Mouse (Mus musculus) MEL (cell line): Measurements from ENCODE around the gene Tnni2. TPM values are rescaled to one million over a fixed set of nuclear protein-coding genes. Genes with fewer than 3 reads are reported as not detected.

Experiments used
- DNase-seq: peaks from one replicate; pipeline ENCODE4 v3.0.0; 2011; ENCODE audit warnings: low read depth, low spot score
- H3K27ac ChIP-seq: 2 replicates; pipeline ENCODE4 v1.5.1; 2012; ENCODE audit warnings: low read depth, mild to moderate bottlenecking, control low read depth, low read length, moderate library complexity; ENCODE audit not compliant: control insufficient read depth
- H3K27me3 ChIP-seq, 2 experiments: fragments of 150-350 bp in 1 of 2; sonication (generic) in 1 of 2; 2 replicates each; pipeline ENCODE4 v1.6.1; 2012; ENCODE audit warnings: low read length in 2 of 2, mild to moderate bottlenecking in 2 of 2, improper control_type of control experiment in 1 of 2, moderate library complexity in 1 of 2; ENCODE audit not compliant: insufficient read depth in 2 of 2, control insufficient read depth in 1 of 2
- H3K36me3 ChIP-seq, 2 experiments: 2 replicates each; pipeline ENCODE4 v1.6.1; 2012 to 2014; ENCODE audit warnings: low read length in 2 of 2, improper control_type of control experiment in 1 of 2, inconsistent platforms in 1 of 2, mild to moderate bottlenecking in 1 of 2; ENCODE audit not compliant: insufficient read depth in 2 of 2, control insufficient read depth in 1 of 2
- H3K4me1 ChIP-seq, 2 experiments: fragments of 150-350 bp in 1 of 2; sonication (generic) in 1 of 2; 2 replicates each; pipeline ENCODE4 v1.6.1; 2012; ENCODE audit warnings: low read length in 2 of 2, improper control_type of control experiment in 1 of 2, mild to moderate bottlenecking in 1 of 2; ENCODE audit not compliant: insufficient read depth in 2 of 2, control insufficient read depth in 1 of 2
- H3K4me3 ChIP-seq, 2 experiments: fragments of 150-350 bp in 1 of 2; sonication (generic) in 1 of 2; 2 replicates each; pipeline ENCODE4 v1.5.1; 2012; ENCODE audit warnings: low read depth in 2 of 2, low read length in 2 of 2, mild to moderate bottlenecking in 2 of 2, moderate library complexity in 2 of 2, control low read depth in 1 of 2, improper control_type of control experiment in 1 of 2; ENCODE audit not compliant: control insufficient read depth in 1 of 2, insufficient read depth in 1 of 2
- H3K79me2 ChIP-seq: 2 replicates; pipeline ENCODE4 v1.6.1; 2012; ENCODE audit warnings: mild to moderate bottlenecking, low read length, moderate library complexity; ENCODE audit not compliant: control insufficient read depth, poor library complexity, insufficient read depth
- H3K9ac ChIP-seq: 2 replicates; pipeline ENCODE4 v1.6.1; 2012; ENCODE audit warnings: low read depth, mild to moderate bottlenecking, control low read depth, low read length, moderate library complexity; ENCODE audit not compliant: control insufficient read depth, poor library complexity, severe bottlenecking
- H3K9me3 ChIP-seq: fragments of 150-350 bp; sonication (generic); replicated peaks from 2 replicates; pipeline ENCODE4 v1.6.1; 2012; ENCODE audit warnings: mild to moderate bottlenecking, low read length, improper control_type of control experiment, moderate library complexity; ENCODE audit not compliant: insufficient read depth
- CHD1 ChIP-seq: IDR thresholded peaks from 2 replicates; pipeline ENCODE4 v1.6.1; 2012; ENCODE audit warnings: low read depth, mild to moderate bottlenecking, inconsistent platforms, low read length, improper control_type of control experiment
- ELF1 ChIP-seq: IDR thresholded peaks from 2 replicates; pipeline ENCODE4 v1.6.1; 2014; ENCODE audit warnings: low read depth, mild to moderate bottlenecking, inconsistent platforms, low read length, improper control_type of control experiment, moderate library complexity
- ETS1 ChIP-seq: IDR thresholded peaks from 2 replicates; pipeline ENCODE4 v1.6.1; 2012; ENCODE audit warnings: low read depth, mild to moderate bottlenecking, inconsistent platforms, low read length, improper control_type of control experiment, moderate library complexity
- GATA1 ChIP-seq: IDR thresholded peaks from 2 replicates; pipeline ENCODE4 v1.6.1; 2011; ENCODE audit warnings: low read depth, low read length, improper control_type of control experiment
- HCFC1 ChIP-seq: IDR thresholded peaks from 2 replicates; pipeline ENCODE4 v1.6.1; 2012; ENCODE audit warnings: low read depth, mild to moderate bottlenecking, inconsistent platforms, low read length, improper control_type of control experiment, moderate library complexity
- MAFK ChIP-seq: IDR thresholded peaks from 2 replicates; pipeline ENCODE4 v1.6.1; 2011; ENCODE audit warnings: low read depth, mild to moderate bottlenecking, low read length, improper control_type of control experiment, borderline replicate concordance
- MAX ChIP-seq: IDR thresholded peaks from 2 replicates; pipeline ENCODE4 v1.6.1; 2011; ENCODE audit warnings: low read length, improper control_type of control experiment
- MAZ ChIP-seq: IDR thresholded peaks from 2 replicates; pipeline ENCODE4 v1.6.1; 2012; ENCODE audit warnings: low read depth, mild to moderate bottlenecking, inconsistent platforms, low read length, improper control_type of control experiment
- MEF2A ChIP-seq: IDR thresholded peaks from 2 replicates; pipeline ENCODE4 v1.6.1; 2014; ENCODE audit warnings: low read depth, mild to moderate bottlenecking, inconsistent platforms, low read length, improper control_type of control experiment; ENCODE audit not compliant: poor library complexity, insufficient replicate concordance, severe bottlenecking; ENCODE audit errors: extremely low read depth
- MYB ChIP-seq: IDR thresholded peaks from 2 replicates; pipeline ENCODE4 v1.6.1; 2011; ENCODE audit warnings: mild to moderate bottlenecking, low read depth, low read length, improper control_type of control experiment
- MYC ChIP-seq: IDR thresholded peaks from 2 replicates; pipeline ENCODE4 v1.6.1; 2011; ENCODE audit warnings: low read depth, mild to moderate bottlenecking, low read length, improper control_type of control experiment, moderate library complexity
- NELFE ChIP-seq: IDR thresholded peaks from 2 replicates; pipeline ENCODE4 v1.6.1; 2011; ENCODE audit warnings: low read depth, low read length, improper control_type of control experiment
- NRF1 ChIP-seq: IDR thresholded peaks from 2 replicates; pipeline ENCODE4 v1.6.1; 2014; ENCODE audit warnings: low read depth, mild to moderate bottlenecking, inconsistent platforms, low read length, improper control_type of control experiment, moderate library complexity; ENCODE audit not compliant: poor library complexity, insufficient read depth, severe bottlenecking
- RAD21 ChIP-seq: IDR thresholded peaks from 2 replicates; pipeline ENCODE4 v1.6.1; 2011; ENCODE audit warnings: mild to moderate bottlenecking, low read depth, low read length, improper control_type of control experiment
- RCOR1 ChIP-seq: IDR thresholded peaks from 2 replicates; pipeline ENCODE4 v1.6.1; 2012; ENCODE audit warnings: low read depth, mild to moderate bottlenecking, inconsistent platforms, low read length, improper control_type of control experiment
- SIN3A ChIP-seq: IDR thresholded peaks from 2 replicates; pipeline ENCODE4 v1.6.1; 2012; ENCODE audit warnings: low read length, improper control_type of control experiment, inconsistent platforms
- TAL1 ChIP-seq: IDR thresholded peaks from 2 replicates; pipeline ENCODE4 v1.6.1; 2012; ENCODE audit warnings: mild to moderate bottlenecking, inconsistent platforms, low read length, moderate library complexity, mixed read lengths
- ZC3H11A ChIP-seq: IDR thresholded peaks from 2 replicates; pipeline ENCODE4 v1.6.1; 2012; ENCODE audit warnings: low read depth, mild to moderate bottlenecking, inconsistent platforms, low read length, improper control_type of control experiment
- ZKSCAN1 ChIP-seq: IDR thresholded peaks from 2 replicates; pipeline ENCODE4 v1.6.1; 2012; ENCODE audit warnings: low read depth, mild to moderate bottlenecking, inconsistent platforms, low read length, improper control_type of control experiment, moderate library complexity
- ZNF384 ChIP-seq: IDR thresholded peaks from 2 replicates; pipeline ENCODE4 v1.6.1; 2012; ENCODE audit warnings: low read depth, mild to moderate bottlenecking, inconsistent platforms, low read length, improper control_type of control experiment
- polyA plus RNA-seq, 2 experiments: library from polyadenylated mRNA; stranded (reverse) in 1 of 2; unstranded in 1 of 2; fragments of >175 nt in 1 of 2; fragments of >200 nt in 1 of 2; gene quantifications; 2 replicates each; pipeline versions ENCODE4 v1.2.1 to v1.2.4; 2012; ENCODE audit warnings: low replicate concordance in 2 of 2, low read depth in 1 of 2; ENCODE audit not compliant: insufficient read length in 2 of 2, insufficient read depth in 1 of 2, missing spikeins in 1 of 2
- total RNA-seq: library from RNA; depleted of rRNA; stranded (reverse); fragments of 300-350 nt; gene quantifications from 2 replicates; pipeline ENCODE4 v1.2.3, GENCODE M21; 2012

Gene Tnni2
- total and polyA plus RNA-seq, 3 experiments, result 0.84 TPM; not detected in 2

DNA sequence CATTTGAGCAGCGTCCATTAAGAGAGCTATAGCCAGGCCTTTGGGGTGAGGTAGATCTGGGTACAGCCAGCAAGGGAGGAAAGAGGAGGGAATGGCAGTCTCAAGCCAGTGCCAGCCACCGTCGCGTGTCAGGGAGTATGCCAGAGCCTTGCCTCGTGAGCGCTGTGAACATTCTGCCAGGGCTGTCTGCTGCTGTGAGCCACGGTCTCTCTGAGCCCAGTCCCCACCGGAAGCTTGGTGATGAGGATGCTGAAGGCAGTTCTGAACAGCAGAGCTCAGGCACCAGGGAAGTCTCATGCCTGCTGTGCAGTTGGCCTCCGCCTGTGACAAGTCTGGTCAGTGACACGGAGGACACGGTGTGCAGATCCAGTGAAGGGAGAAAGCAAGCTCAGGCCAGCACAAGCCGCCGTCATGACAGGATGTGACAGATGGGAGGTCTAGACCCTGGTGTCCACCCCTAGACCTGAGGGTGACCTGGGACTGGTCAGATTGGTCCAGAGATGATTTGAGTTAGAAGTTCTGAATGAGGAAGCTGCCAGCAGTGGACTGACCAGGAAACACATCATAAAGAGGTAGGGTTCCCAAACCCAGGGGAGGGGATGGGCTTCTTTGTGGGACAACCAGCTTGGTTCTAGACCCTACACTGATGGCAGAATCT lies 35.3 kb downstream of the Tnni2 start:
- no peaks in the 10 kb centered on the region for H3K36me3 ChIP-seq
- no peak overlapping the region for H3K4me3 ChIP-seq
- TF ChIP-seq ETS1 (no peak), MYC (no peak), SIN3A (no peak), ZKSCAN1 (no peak)
- H3K27ac ChIP-seq, result no peak overlapping the region
- no peaks in the 10 kb centered on the region; a peak in 4 of 4 replicates for H3K27me3 ChIP-seq
- no peaks in the 10 kb centered on the region for H3K79me2 ChIP-seq
- H3K9me3 ChIP-seq, result no peaks in the 10 kb centered on the region
- H3K4me1 ChIP-seq, result no peaks in the 10 kb centered on the region
- H3K9ac ChIP-seq, result no peak overlapping the region
- DNase-seq, result no peak

DNA sequence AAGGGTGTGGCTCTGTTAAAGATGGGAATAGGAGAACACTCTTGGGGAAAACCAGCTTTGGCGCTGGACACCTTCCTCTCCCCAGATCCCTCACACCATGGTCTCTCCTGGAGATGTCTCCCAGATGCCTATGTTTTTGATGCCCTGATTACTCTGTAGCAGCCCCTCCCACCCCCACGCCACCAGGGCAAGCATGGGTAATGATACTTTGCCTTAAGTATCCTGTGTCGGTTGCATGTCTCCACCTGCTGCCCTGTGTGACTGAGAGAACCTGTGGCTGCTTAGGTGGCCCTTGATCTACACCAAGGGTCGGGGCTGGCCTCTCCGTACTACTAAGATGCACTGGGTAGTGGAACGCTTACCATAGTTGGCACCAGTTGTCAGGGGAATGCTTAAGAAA lies 36.4 kb downstream of the Tnni2 start:
- no peak overlapping the region for H3K4me3 ChIP-seq
- DNase-seq, result no peak
- H3K27me3 ChIP-seq, result no peaks in the 10 kb centered on the region; a peak in 2 of 4 replicates
- no peak overlapping the region for H3K27ac ChIP-seq
- no peaks in the 10 kb centered on the region for H3K4me1 ChIP-seq
- no peak for TF ChIP-seq RAD21
- no peak for TF ChIP-seq MYC
- no peak for TF ChIP-seq MAZ
- TF ChIP-seq GATA1, result no peak
- no peak for TF ChIP-seq NELFE
- no peak for TF ChIP-seq CHD1
- TF ChIP-seq TAL1, result no peak
- TF ChIP-seq RCOR1, result no peak
- TF ChIP-seq HCFC1, result no peak
- TF ChIP-seq ETS1, result no peak
- TF ChIP-seq ELF1, result no peak
- TF ChIP-seq MAX, result no peak
- no peaks in the 10 kb centered on the region for H3K79me2 ChIP-seq
- H3K9me3 ChIP-seq, result no peaks in the 10 kb centered on the region
- H3K9ac ChIP-seq, result no peak overlapping the region
- H3K36me3 ChIP-seq, result no peaks in the 10 kb centered on the region

GRCm38 (mm10) chr7:142478574-142478973 lies 37.0 kb downstream of the Tnni2 start:
- no peak for TF ChIP-seq MYB
- TF ChIP-seq ZC3H11A, result no peak
- no peak for TF ChIP-seq MAFK
- TF ChIP-seq RCOR1, result no peak
- no peak for TF ChIP-seq MYC
- TF ChIP-seq GATA1, result no peak
- no peak for TF ChIP-seq MAZ
- TF ChIP-seq CHD1, result no peak
- TF ChIP-seq NRF1, result no peak
- no peak for TF ChIP-seq ZNF384
- no peak for TF ChIP-seq MEF2A
- Histone ChIP-seq H3K27me3 (no peaks in the 10 kb centered on the region; a peak in 2 of 4 replicates), H3K27ac (no peak overlapping the region), H3K36me3 (no peaks in the 10 kb centered on the region), H3K4me1 (no peaks in the 10 kb centered on the region), H3K9me3 (no peaks in the 10 kb centered on the region), H3K79me2 (no peaks in the 10 kb centered on the region), H3K9ac (no peak overlapping the region), H3K4me3 (no peak overlapping the region)
- DNase-seq, result no peak
